Mouse (Mus musculus): ENCODE results near the gene Ccdc124. TPM values are rescaled to one million over a fixed set of nuclear protein-coding genes. Genes with fewer than 3 reads are reported as not detected.
"Not testable (repeated sequence)": the region's sequence is repeated elsewhere in the genome, so short reads cannot be mapped to it uniquely, and the experiment has no call there.

Ccdc124 gene
- total RNA-seq, 2 experiments from 2014 or later, result 42.0 to 42.6 TPM

DNA sequence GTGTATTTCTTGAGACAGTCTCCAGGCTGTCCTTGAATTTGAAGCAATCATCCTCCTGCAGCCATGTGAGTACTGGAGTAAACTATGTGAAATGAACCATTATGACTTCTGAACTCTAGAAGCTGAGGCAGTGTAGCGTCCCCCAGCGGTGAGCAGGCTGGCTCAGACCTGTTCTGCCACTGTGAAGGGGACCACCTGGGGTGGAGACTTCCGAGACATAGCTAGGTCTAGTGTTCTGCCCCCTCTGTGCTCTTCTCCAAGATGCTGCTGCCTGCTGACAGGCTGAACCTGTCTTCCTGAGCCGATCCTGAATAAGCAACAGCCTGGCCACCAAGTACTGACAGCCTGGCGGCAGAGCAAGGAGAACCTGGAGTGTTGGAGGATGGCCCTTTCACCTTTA lies 28.6 kb downstream of the Ccdc124 start:
- no peak for DNase-seq

DNA sequence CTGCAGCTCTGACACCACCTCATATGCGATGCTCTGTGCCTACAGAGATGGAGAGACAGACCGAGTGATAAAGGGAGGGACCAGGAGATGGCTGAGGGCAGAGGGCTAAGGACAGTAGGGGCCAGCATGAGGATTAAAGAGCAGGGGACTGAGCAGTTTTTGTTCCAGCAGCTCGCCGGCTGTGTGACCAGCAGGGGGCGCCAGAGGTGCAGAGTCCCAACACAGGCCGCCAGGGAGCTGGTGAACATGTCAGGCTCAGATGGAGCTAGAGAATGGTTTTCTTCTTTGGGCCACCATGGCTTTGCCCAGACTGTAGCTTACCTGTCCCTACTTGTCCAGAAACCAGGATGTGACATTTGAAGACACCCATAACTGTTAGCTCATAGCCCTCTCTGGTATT lies 29.2 kb downstream of the Ccdc124 start:
- DNase-seq, result peak; percentile 96

DNA sequence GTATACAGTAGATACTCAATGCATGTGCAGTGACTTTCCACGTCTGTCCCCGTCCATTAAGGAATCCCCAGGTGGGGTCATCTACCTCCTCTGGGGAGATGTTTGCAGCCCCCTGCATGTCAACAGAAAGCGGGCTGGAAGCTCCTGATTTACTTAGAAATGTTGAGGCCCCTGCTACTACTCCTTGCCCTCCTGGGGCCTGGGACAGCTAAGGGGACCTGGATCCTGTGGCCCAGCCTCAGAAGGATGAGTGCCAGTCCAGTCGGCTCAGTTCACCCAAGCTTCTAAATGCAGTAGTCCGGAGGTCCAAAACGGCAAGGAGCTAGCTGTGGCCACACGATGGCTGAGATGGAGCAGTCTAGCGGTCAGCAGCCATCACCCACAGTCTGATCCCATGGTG lies 29.8 kb downstream of the Ccdc124 start:
- no peak for DNase-seq

DNA sequence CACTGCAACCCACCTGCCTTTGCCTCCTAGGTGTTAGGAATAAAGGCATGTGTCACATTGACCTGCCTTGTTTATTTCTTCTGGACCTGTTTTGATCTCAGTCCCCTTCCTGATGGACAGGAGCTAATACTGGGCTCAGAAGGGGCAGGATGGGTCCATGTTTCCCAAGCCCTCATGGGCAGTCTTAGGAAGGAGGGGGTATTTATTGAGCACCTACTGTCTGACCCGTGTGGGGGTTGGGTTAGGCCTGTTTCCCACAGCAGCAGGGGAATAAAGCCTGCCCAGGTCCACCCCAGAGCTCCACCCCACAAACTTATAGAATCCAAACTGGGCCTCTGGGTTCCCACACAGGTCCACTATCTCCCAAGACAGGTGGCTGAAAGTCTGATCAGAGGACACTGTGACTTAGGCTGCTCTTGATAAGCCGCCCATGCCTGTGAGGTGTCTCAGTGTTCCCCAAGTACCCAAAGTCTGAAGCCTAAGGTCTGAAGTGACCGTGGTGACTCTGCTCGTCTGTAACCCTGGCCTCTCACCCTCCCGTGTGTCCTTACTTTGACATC lies 30.4 kb downstream of the Ccdc124 start:
- no peak for DNase-seq

DNA sequence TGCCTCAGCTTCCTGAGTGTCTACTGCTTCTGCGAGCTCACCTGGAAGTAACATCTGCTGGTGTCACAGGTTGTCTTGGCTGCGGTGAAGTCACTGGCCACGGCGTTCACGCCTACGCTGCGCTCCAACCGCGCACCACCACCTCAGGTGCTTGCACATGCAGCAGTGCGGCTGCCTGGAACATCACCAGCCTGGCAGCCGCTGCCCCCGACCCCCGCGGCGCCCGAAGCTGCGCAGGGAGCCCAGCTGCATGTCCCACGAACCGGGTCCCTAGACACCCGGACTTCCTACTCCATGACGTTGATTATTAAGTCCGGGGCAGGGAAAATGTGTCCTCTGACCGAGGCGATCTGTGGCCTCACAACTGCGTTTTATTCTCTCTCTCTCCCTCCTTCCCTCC lies 31.3 kb downstream of the Ccdc124 start:
- no peak for DNase-seq

DNA sequence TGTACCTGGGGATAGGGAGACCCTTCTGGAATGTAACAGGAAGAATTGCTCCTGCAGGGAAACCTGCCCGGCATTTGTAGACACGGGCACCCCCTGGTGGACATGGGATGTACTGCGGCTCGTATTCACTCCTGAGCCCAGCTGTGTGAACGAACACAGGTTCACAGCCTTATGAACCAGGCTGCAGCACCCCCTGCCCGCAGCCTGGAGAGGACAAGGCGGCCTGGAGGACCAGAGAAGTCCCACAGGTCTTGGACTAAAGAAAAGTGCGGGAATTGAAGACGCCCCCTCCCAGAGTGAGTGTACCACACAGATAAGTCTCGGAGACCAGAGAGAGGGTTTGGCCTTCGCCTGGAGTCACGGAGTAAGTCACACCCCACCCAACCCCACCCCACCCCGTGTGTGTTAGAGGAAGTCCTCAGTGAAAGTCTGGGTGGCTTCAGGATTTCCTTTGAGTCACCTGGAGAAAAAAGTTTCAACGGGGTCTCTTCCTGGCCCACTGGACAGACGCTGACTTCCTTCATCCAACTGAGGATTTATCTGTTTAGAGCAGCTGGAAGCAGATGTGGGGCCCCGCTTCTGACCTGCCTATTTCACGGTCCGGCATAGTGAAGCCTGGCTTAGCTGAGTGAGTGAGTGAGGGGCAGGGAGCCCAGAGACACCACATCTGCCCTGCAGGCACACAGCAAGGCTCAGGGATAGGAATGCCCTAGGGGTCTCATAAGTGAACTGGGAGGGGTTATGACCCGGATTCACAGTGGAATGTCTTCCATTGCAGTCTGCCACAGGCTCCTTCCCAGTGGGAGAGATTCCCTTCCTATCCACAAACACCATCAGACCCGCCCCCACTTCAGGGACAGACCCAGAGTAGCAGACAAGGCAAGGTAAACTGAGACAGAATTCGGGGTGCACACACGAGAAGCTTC lies 32.3 kb downstream of the Ccdc124 start:
- peak; percentile 95 for DNase-seq

DNA sequence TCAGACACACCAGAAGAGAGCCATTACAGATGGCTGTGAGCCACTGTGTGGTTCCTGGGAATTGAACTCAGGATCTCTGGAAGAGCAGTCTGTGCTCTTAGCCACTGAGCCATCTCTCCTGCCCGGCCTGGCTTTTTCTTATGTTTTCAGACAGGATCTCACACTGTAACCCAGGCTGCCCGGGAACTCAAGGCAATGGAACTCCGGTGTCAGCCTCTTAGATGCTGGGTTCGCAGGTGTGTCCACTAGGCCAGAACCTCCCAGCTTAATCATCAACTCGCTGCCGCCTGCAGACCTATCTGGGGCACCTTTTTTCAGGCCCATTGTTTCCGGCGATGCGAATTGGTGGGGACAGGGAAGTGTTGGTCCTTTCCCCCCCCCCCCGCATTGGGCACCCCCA lies 33.1 kb downstream of the Ccdc124 start:
- DNase-seq, result no peak

DNA sequence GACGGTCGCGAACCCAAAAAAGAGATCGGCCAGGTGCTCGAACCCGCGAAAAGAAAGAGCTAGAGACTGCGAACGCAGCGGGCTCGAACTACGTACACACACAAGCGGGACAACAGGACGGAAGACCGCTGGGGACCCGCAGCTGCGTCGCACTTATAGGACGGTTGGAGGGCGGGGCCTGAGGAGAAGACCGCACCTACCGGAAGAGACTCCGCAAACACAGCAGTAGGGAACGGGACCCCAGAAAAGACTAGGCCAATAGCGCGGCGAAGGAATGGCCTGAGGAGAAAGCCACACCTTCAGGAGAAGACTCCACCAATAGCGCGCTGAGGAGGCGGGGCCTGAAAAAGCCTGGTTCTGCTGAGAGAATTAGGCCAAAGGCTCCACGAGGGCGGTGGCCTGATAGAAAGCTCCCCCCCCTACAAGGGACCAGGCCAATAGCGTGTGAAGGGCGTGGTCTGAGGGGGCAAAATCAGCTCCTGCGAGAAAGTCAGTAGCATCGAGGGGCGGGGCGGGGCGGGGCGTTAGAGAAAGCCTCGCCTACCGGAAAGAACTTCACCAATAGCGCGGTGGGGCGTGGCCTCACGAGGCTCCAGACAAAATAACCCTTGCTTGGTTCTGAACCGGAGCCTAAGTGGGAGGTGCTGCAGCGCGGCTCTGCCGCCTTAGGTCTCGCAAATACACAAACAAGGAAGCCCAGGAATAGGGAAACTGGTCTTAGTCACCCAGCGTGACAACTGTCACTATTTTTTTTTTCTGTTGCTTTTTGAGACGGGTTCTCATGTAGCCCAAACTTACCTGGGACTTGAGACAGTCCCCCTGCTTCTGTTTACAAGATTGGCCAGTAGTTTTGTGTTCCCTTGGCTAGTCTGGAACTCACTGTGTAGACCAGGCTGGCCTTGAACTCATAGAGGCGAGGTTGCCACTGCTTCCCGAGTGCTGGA lies 34.1 kb downstream of the Ccdc124 start, which contains the start of gene Arrdc2:
Gene Arrdc2, minus strand, starts transcription at position 313 of the 944 bp plus-strand sequence.
- peak; percentile 98 for DNase-seq

DNA sequence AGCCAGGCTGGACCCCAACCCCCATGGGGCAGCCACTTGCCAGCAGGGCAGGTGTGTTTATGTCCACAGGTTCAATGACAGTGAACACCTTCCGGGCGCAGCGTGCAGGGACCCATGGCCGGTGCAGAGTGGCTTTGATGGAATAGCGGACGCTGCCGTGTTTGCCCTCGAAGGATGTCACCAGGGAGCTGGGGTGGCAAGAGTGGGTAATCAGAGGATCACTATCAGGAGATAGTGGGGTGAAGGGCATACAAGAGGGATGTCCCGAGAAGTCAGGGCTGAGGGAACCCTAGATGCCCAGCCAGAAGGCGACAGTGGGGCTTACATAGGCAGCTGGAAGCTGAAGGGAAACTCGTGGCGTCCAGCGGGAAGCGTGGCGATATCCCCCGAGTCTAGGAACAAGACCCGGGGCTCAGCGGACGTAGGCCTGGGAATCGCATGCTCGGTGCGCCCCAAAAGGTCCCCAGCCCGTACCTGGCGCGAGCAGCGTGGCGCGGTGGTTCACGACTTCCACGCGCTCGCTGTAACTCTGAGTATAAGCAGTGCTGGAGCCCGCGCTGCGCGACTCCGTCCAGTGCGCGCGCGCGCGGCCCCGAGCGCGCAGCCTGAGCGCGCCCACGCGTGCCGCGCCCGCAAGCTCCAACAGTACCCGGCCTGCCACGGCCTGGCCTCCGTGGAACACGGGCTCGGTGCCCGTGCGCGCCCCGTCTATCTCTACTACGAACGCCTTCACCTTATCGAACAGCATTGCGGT lies 34.9 kb downstream of the Ccdc124 start:
- DNase-seq, result no peak

DNA sequence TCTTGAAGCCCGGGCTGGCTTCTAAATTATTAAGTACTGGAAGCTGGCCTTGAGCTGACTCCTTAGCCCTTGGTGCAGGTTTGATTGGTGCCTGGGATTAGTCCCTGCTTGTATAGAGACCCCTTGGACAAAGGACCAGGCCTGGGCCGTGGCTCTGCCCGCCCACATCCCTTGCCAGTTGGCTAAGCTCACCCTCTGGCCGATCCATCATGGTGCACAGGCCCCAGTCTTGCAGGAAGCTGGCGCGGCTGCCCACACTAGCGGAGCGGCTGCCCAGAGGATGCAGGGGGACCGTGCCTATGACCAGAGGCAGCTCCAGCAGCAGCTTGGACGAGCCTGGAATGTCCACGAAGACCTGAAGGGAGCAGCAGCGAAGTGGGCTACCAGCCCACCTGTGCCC lies 37.1 kb downstream of the Ccdc124 start:
- DNase-seq, result no peak

DNA sequence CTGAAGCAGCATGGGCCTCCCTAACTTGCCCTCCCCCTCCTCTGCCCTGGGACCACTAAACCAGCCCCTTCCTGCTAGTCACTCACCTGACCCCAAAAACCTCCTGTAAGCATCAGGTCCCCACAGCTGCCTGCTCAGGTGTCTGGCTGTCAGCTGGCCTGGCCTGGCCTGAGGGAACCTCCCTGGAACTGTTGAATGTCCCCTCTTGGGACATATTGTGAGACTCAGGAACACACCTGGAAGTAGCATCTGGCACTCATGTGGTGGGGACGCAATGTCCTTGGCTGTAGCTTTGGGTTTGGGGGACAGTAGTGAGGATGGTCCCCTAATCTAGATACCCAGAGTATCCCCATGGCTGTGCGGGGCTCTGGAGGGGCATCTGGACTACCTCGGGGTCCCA lies 39.7 kb downstream of the Ccdc124 start:
- DNase-seq, result no peak

DNA sequence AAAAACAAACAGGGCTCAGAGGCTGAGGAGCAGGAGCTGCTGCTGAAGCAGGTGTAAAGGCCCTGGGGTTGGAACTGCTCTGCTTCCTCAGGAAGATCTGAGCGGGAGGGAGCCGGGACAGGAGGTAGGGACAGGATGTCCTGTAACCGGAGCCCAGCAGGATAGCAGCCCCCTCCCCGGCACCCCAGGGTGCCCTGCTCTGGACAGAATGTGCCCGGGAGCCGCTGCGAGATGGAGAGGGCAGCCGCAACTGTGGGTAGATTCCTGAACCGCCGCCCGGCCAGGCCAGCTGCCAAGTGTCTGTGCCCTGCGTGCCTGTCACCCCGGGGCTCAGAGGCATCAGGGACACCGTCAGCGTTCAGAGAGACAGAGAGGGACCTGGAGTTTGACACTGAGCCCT lies 40.2 kb downstream of the Ccdc124 start:
- DNase-seq, result peak; percentile 77

DNA sequence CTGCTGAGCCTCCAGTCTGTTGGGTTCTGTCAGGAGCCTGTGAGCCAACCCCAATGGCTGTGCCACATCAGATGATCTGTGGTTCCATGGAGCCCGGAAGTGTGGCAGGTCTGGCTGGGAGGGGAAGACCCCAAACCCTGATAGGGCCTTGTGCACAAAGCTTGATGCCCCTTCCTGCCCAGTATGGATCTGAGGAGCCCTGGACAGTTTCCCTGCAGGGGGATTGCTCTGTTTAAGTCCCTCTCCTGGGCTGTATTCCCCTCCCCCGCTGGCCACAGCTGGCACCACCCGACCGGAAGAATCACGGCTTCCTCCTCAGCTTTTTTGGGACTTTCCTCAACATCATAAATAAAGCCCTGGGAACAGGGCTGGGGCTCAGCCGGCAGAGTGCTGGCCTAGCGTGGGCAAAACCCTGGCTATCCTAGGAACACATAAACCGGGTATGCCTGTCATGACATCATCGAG lies 40.7 kb downstream of the Ccdc124 start:
- DNase-seq, result no peak

DNA sequence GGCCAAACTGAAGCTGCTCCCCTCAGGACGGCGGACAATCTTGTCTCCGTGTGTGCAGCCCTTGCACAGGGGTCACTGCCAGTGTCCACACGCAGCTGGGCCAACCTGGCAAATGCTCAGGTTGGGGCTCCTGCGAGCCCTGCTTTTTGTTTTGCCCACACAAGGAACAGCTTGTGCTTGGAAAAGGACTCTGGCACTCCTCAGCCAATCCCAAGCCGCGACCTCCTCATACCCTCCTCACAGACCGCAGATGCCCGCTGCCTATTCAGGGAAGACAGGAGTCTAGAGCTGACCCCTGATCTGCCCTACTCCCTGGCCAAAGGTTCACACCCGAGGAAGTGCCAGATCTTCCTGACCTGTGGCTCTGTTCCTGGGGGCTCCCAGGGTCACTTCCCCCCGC lies 41.4 kb downstream of the Ccdc124 start:
- DNase-seq, result no peak

DNA sequence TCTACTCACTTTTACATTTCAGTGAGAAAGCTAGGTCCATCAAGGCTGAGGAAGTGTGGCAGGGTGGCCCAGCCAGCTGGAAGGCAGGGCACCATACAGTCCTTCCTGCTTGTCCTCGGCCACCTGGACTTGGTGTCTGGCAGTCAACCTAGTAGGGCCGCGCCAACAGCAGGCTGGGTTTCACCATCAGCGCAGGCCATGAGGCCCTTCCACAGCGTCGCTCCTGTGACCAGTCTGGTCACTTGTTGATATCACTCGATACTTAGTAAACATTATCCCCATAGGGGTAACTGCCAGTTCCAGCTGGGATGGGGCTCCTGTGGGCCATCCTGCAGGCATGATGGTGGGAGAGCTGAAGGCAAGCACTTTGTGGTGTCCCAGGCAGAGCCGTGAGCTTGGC lies 42.2 kb downstream of the Ccdc124 start:
- no peak for DNase-seq

DNA sequence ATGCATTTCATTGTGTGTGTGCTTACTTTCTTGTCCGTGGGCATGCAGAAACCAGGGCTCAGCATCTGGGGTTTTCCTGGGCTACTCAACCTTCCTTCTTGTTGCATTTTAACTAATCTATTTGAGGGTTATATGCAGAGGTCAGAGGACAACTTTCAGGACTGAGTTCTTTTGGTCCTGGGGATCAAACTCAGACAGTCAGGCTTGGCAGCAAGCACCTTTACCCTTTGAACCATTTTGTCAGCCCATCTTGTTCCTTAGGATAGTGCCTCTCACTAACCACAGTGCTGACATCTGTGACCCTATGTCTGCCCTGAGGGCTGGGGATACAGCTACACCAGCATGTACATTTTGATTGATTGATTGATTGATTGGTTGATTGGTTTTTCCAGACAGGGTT lies 45.9 kb downstream of the Ccdc124 start:
- no peak for DNase-seq

DNA sequence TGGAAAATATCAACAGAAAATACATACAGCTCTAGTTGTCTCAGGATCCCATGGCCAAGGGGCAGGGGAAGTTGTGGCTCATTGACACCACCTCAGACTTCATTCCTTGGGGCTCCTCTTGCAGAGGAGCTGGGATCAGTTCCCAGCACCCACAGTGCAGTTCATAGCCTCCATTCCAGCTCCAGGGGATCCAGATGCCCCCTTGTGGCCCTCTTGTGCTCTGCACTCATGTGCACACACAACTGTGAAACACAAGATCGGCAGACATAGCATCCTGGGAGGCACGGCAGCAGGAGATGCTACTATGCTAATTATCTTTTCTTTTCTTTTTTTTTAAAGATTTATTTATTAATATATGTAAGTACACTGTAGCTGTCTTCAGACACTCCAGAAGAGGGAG lies 46.7 kb downstream of the Ccdc124 start:
- DNase-seq, result no peak

DNA sequence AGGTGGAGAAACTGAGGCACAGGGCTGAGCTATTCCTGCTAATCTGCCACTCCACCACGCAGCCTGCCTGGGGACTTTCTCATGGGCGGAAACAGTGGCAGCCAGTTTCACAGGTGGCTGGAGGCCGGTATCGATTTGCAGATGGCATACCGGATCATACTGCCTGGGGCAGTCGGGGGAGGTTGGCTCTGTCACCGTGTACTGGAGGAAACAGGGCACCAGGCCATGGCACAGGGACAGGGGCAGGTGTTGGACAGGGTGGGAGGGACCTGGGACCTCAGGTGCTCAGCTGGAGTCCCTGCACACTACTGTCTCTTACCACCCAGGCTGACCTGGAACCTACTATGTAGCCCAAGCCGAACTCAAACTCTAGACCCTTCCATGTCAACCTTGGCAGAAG lies 47.9 kb downstream of the Ccdc124 start:
- no peak for DNase-seq

DNA sequence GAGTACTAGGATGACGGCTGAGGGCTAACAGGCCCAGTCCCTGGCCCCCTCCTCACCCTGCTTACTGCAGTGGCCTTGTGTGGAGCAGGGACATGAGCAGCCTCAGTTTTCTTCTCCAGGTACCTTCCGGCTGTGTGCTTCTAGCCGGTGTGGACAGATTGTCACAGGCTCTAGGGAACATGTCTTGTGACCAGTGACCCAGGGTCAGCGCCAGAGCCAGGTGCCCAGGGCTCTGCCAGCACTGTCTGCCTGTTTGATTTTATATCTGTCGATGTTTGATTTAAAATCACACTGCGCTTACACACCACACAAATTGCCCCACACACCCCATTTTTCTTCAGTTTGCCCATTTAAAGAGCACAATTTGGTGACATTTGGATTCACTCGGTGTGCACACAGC lies 49.9 kb downstream of the Ccdc124 start:
- no peak for DNase-seq

DNA sequence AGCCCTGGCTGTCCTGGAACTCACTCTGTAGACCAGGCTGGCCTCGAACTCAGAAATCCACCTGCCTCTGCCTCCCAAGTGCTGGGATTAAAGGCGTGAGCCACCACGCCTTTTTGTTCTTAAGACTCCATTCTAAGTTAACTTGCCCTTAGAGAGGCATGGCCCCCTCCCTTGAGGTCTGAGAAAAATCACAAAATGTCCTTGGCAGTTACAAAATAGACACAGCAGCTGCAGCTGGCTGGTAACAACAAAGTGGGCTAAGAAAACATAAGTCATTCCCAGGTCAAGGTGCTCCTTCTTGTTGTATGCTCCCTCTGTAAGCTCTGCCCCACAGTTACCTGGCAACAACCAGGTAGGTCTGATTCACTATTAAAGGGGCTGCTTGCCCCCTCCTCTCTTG lies 51.1 kb downstream of the Ccdc124 start:
- DNase-seq, result not testable (repeated sequence)

DNA sequence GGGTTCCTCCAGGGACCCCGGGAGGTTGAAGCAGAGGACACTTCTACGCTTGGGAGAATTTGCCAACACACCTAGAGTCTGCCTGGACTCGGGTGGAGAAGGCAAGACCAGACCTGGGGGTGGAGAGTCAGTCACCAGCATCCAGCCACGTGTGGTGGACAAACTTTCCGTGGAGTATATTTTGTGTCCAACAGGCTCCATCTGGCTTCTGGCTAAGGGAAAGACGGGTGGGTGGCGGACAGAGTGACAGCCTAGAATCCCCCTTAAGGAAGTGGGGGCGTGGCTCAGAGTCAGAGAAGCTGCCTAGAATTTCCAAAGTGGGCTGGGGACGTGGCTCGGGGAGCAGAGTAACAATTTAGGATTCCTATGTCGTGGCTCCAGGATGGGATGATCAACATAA lies 51.7 kb downstream of the Ccdc124 start:
- no peak for DNase-seq
